Mouse (Mus musculus) neural tube, embryonic 11.5 days (tissue): ENCODE results near the gene Polr2l. TPM values are rescaled to one million over a fixed set of nuclear protein-coding genes. Genes with fewer than 3 reads are reported as not detected.
A peak's percentile ranks its signal among the peaks of the same experiment; 100 is the strongest.

ENCODE experiments used
- ATAC-seq: fragments of 200-750 bp; cut with Nextera tagmentation; 2 replicates; pipeline ENCODE4 v1.8.0; 2017; ENCODE audit warnings: moderate number of reproducible peaks, mild to moderate bottlenecking, moderate TSS enrichment, moderate library complexity; ENCODE audit not compliant: insufficient read depth, low FRiP score, low TSS enrichment
- DNase-seq: peaks from one replicate; pipeline ENCODE4 v3.0.0-alpha.2; 2015; ENCODE audit warnings: low spot score
- H3K27ac ChIP-seq: fragments of 300-500 bp; sonication (generic); 2 replicates; pipeline ENCODE4 v1.5.1; 2014; ENCODE audit warnings: low read depth, mild to moderate bottlenecking, low read length
- H3K27me3 ChIP-seq: fragments of 300-500 bp; sonication (generic); 2 replicates; pipeline ENCODE4 v1.6.1; 2014; ENCODE audit warnings: mild to moderate bottlenecking, low read length, mixed read lengths; ENCODE audit not compliant: control insufficient read depth, insufficient read depth
- H3K36me3 ChIP-seq: fragments of 300-500 bp; sonication (generic); 2 replicates; pipeline ENCODE4 v1.6.1; 2014; ENCODE audit warnings: mild to moderate bottlenecking, low read length, moderate library complexity, mixed read lengths; ENCODE audit not compliant: control insufficient read depth, insufficient read depth
- H3K4me1 ChIP-seq: fragments of 300-500 bp; sonication (generic); 2 replicates; pipeline ENCODE4 v1.6.1; 2014; ENCODE audit warnings: low read length, mixed read lengths; ENCODE audit not compliant: control insufficient read depth, insufficient read depth
- H3K4me2 ChIP-seq: fragments of 300-500 bp; sonication (generic); 2 replicates; pipeline ENCODE4 v1.6.1; 2014; ENCODE audit warnings: low read depth, mild to moderate bottlenecking, moderate library complexity
- H3K4me3 ChIP-seq: fragments of 300-500 bp; sonication (generic); 2 replicates; pipeline ENCODE4 v1.5.1; 2014; ENCODE audit warnings: low read depth, low read length
- H3K9ac ChIP-seq: fragments of 300-500 bp; sonication (generic); 2 replicates; pipeline ENCODE4 v1.6.1; 2014; ENCODE audit warnings: mild to moderate bottlenecking, low read length
- H3K9me3 ChIP-seq: fragments of 300-500 bp; sonication (generic); 2 replicates; pipeline ENCODE4 v1.6.1; 2016; ENCODE audit warnings: low read length; ENCODE audit not compliant: control insufficient read depth
- WGBS: fragments of 180-500 bp; shearing (Covaris S2); extraction: QIAGEN DNeasy Blood & Tissue Kit; methylation state at CpG from one replicate; pipeline ENCODE4 v1.1.7; 2014; 5-methylcytosine and 5-hydroxymethylcytosine counted together
- polyA plus RNA-seq: library from polyadenylated mRNA; unstranded; fragments of >200 nt; fragmentation: Nextera tagmentation; extraction: Ambion mirVana; gene quantifications from 2 replicates; pipeline ENCODE4 v1.2.1, GENCODE M21; 2014

Gene Polr2l
- polyA plus RNA-seq, 1 experiment from 2014 or later, result 79.2 TPM

GRCm38 (mm10) chr7:141491151-141491550 lies 16.2 kb upstream of the Polr2l start:
- ATAC-seq (no peak), DNase-seq (no peak)
- WGBS, result 89% methylated on average over 2 of the region's 2 CpGs
- Histone ChIP-seq H3K9ac (no peak overlapping the region), H3K4me2 (no peak overlapping the region), H3K27ac (no peak overlapping the region), H3K27me3 (no peaks in the 10 kb centered on the region), H3K36me3 (no peaks in the 10 kb centered on the region), H3K9me3 (no peaks in the 10 kb centered on the region), H3K4me1 (no peaks in the 10 kb centered on the region), H3K4me3 (no peak overlapping the region)

- 72% methylated on average over 7 of the region's 7 CpGs for WGBS
- H3K4me3 ChIP-seq, result no peak overlapping the region
- H3K4me2 ChIP-seq, result no peak overlapping the region
- H3K4me1 ChIP-seq, result peaks cover 3% of the 10 kb centered on the region; the same call in 1 of the 2 replicates
- H3K9ac ChIP-seq, result 0 out of 2 replicates have a peak overlapping the region, but pooled peaks have one; percentile 15
- no peaks in the 10 kb centered on the region for H3K9me3 ChIP-seq
- no peaks in the 10 kb centered on the region for H3K36me3 ChIP-seq
- no peak for DNase-seq
- peaks cover 6% of the 10 kb centered on the region; the same call in 1 of the 2 replicates for H3K27me3 ChIP-seq
- ATAC-seq, result no peak
- no peak overlapping the region for H3K27ac ChIP-seq
Observed at GRCm38 (mm10) chr7:141487141-141487540, 12.2 kb upstream of the Polr2l start.

GRCm38 (mm10) chr7:141486239-141486638 lies 11.3 kb upstream of the Polr2l start:
- WGBS, result 96% methylated on average over 1 of the region's 1 CpGs

GRCm38 (mm10) chr7:141485606-141486005 lies 10.7 kb upstream of the Polr2l start:
- Histone ChIP-seq H3K27ac (no peak overlapping the region), H3K4me2 (no peak overlapping the region), H3K9ac (no peak overlapping the region), H3K36me3 (no peaks in the 10 kb centered on the region), H3K27me3 (peaks cover 6% of the 10 kb centered on the region; the same call in 1 of the 2 replicates), H3K4me3 (no peak overlapping the region), H3K9me3 (no peaks in the 10 kb centered on the region), H3K4me1 (peaks cover 13% of the 10 kb centered on the region)
- DNase-seq (no peak), ATAC-seq (no peak)
- WGBS, result 91% methylated on average over 2 of the region's 2 CpGs

More at GRCm38 (mm10) chr7:141486239-141486638, 11.3 kb upstream of the Polr2l start:
- no peak overlapping the region for H3K27ac ChIP-seq
- H3K27me3 ChIP-seq, result peaks cover 6% of the 10 kb centered on the region; the same call in 1 of the 2 replicates
- peaks cover 10% of the 10 kb centered on the region for H3K4me1 ChIP-seq
- no peak overlapping the region for H3K4me2 ChIP-seq
- no peak for ATAC-seq
- no peaks in the 10 kb centered on the region for H3K36me3 ChIP-seq
- no peak overlapping the region for H3K9ac ChIP-seq
- H3K9me3 ChIP-seq, result no peaks in the 10 kb centered on the region
- DNase-seq, result no peak
- no peak overlapping the region for H3K4me3 ChIP-seq

GRCm38 (mm10) chr7:141485186-141485585 lies 10.3 kb upstream of the Polr2l start:
- H3K27ac ChIP-seq, result no peak overlapping the region
- ATAC-seq (no peak), DNase-seq (no peak)
- H3K4me3 ChIP-seq, result no peak overlapping the region
- no peaks in the 10 kb centered on the region for H3K36me3 ChIP-seq
- H3K27me3 ChIP-seq, result peaks cover 6% of the 10 kb centered on the region
- WGBS, result 84% methylated on average over 2 of the region's 2 CpGs
- no peaks in the 10 kb centered on the region for H3K9me3 ChIP-seq
- H3K4me1 ChIP-seq, result peaks cover 13% of the 10 kb centered on the region
- H3K4me2 ChIP-seq, result no peak overlapping the region
- no peak overlapping the region for H3K9ac ChIP-seq

GRCm38 (mm10) chr7:141484186-141485120 lies 9.5 kb upstream of the Polr2l start:
- Histone ChIP-seq H3K9me3 (no peaks in the 10 kb centered on the region), H3K27ac (no peak overlapping the region), H3K4me3 (no peak overlapping the region), H3K9ac (no peak overlapping the region), H3K27me3 (peaks cover 6% of the 10 kb centered on the region), H3K36me3 (no peaks in the 10 kb centered on the region), H3K4me1 (peaks cover 13% of the 10 kb centered on the region), H3K4me2 (no peak overlapping the region)
- WGBS, result 68% methylated on average over 5 of the region's 5 CpGs
- ATAC-seq (no peak), DNase-seq (no peak)

GRCm38 (mm10) chr7:141483114-141483653 lies 8.3 kb upstream of the Polr2l start:
- H3K4me3 ChIP-seq, result no peak overlapping the region; the same call in 1 of the 2 replicates
- peaks cover 6% of the 10 kb centered on the region for H3K27me3 ChIP-seq
- no peaks in the 10 kb centered on the region for H3K9me3 ChIP-seq
- ATAC-seq, result no peak
- peaks cover 13% of the 10 kb centered on the region for H3K4me1 ChIP-seq
- 83% methylated on average over 6 of the region's 6 CpGs for WGBS
- H3K36me3 ChIP-seq, result no peaks in the 10 kb centered on the region
- no peak overlapping the region for H3K4me2 ChIP-seq
- H3K27ac ChIP-seq, result no peak overlapping the region
- H3K9ac ChIP-seq, result no peak overlapping the region
- DNase-seq, result no peak

GRCm38 (mm10) chr7:141482531-141483024 lies 7.6 kb upstream of the Polr2l start:
- H3K27me3 ChIP-seq, result peaks cover 6% of the 10 kb centered on the region

More at GRCm38 (mm10) chr7:141482531-141483024, 7.6 kb upstream of the Polr2l start:
- 5% methylated on average over 11 of the region's 11 CpGs for WGBS
- H3K9me3 ChIP-seq, result no peaks in the 10 kb centered on the region
- ATAC-seq, result no peak
- no peaks in the 10 kb centered on the region for H3K36me3 ChIP-seq
- peak overlapping the region; percentile 97 for H3K4me2 ChIP-seq
- DNase-seq, result no peak
- no peak overlapping the region for H3K27ac ChIP-seq
- H3K4me3 ChIP-seq, result peak overlapping the region; percentile 57
- peak overlapping the region; percentile 60 for H3K9ac ChIP-seq
- peaks cover 13% of the 10 kb centered on the region for H3K4me1 ChIP-seq
